Mouse (Mus musculus): ENCODE results near the gene Ddah2. TPM values are rescaled to one million over a fixed set of nuclear protein-coding genes. Genes with fewer than 3 reads are reported as not detected.

Ddah2 gene
- total and polyA plus RNA-seq, 2 experiments from 2014 or later: 204 to 210 TPM

DNA sequence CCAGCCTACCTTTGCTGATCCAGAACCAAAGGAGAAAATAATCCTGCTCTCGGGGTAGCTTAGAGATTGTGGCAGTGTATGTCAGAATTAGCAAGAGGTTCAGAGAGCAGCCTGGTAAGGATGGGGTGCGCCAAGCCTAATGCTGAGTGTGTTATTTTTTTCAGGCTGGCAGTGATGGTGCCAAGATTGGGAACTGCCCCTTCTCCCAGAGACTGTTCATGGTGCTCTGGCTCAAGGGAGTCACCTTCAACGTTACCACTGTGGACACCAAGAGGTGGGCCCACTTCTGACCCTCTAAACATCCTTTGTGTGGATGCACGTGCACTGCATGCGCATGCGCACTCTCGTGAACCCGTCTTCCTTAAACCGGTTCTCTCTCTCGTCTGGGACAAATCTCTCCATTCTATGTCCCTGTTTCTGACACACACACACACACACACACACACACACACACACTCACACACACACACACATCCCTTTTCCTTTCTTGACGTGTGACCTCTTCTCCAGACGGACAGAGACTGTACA, 6.5 kb upstream of the Ddah2 start:
- Histone ChIP-seq H3K9me3 (ENCODE audit: low read length) (no peaks in the 10 kb centered on the region), H3K27ac (ENCODE audit: low read depth, low read length) (peak overlapping the region; percentile 49; the same call in 1 of the 2 replicates), H3K4me2 (ENCODE audit: low read depth, low read length, poor library complexity, severe bottlenecking) (peak overlapping the region; percentile 54; the same call in 1 of the 2 replicates), H3K9ac (replicated peaks; ENCODE audit: low read length, poor library complexity, severe bottlenecking) (no peak overlapping the region), H3K36me3 (ENCODE audit: insufficient read depth, low read length) (no peaks in the 10 kb centered on the region), H3K4me3 (ENCODE audit: low read depth, low read length) (no peak overlapping the region), H3K27me3 (ENCODE audit: insufficient read depth, low read length) (no peaks in the 10 kb centered on the region), H3K4me1 (ENCODE audit: insufficient read depth, low read length) (no peaks in the 10 kb centered on the region)
- ATAC-seq (ENCODE audit: low FRiP score) (no peak), DNase-seq (ENCODE audit: low spot score) (no peak)
- WGBS: 65% methylated on average over 12 of the region's 12 CpGs
- no peak for TF ChIP-seq CTCF (IDR thresholded peaks at IDR 0.05)

GRCm38 (mm10) chr17:35055691-35056495, 2.9 kb upstream of the Ddah2 start:
- 90% methylated on average over 7 of the region's 7 CpGs for WGBS

DNA sequence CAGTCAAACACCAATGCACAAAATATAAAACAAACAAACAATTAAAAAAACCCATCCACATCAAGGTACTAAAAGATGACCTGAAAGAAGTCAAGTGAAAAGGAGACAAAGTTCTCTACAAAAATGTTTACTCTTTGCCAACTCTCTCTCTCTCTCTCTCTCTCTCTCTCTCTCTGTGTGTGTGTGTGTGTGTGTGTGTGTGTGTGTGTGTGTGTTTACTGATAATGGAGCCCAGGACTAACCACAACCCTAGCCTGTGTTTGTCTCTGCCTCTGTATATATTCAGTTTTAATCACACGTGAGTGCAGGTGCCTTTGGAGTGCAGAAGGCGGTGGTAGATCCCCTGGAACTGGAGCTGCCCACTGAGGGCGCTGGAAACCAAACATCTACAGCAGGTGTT, 1.7 kb upstream of the Ddah2 start:
- no peak overlapping the region for H3K4me3 ChIP-seq (ENCODE audit: low read depth, low read length)
- TF ChIP-seq CTCF (IDR thresholded peaks at IDR 0.05): no peak
- no peak for ATAC-seq (ENCODE audit: low FRiP score)
- WGBS: 86% methylated on average over 3 of the region's 3 CpGs
- peaks cover 4% of the 10 kb centered on the region; the same call in 1 of the 2 replicates for H3K4me1 ChIP-seq (ENCODE audit: insufficient read depth, low read length)
- no peaks in the 10 kb centered on the region for H3K27me3 ChIP-seq (ENCODE audit: insufficient read depth, low read length)
- H3K27ac ChIP-seq (ENCODE audit: low read depth, low read length): no peak overlapping the region
- peaks cover 6% of the 10 kb centered on the region; the same call in 1 of the 2 replicates for H3K36me3 ChIP-seq (ENCODE audit: insufficient read depth, low read length)
- DNase-seq (ENCODE audit: low spot score): no peak
- H3K9me3 ChIP-seq (ENCODE audit: low read length): no peaks in the 10 kb centered on the region
- no peak overlapping the region for H3K9ac ChIP-seq (replicated peaks; ENCODE audit: low read length, poor library complexity, severe bottlenecking)
- H3K4me2 ChIP-seq (ENCODE audit: low read depth, low read length, poor library complexity, severe bottlenecking): no peak overlapping the region

More at GRCm38 (mm10) chr17:35055691-35056495, 2.9 kb upstream of the Ddah2 start:
- no peak for DNase-seq (ENCODE audit: low spot score)
- no peak for ATAC-seq (ENCODE audit: low FRiP score)
- no peaks in the 10 kb centered on the region for H3K27me3 ChIP-seq (ENCODE audit: insufficient read depth, low read length)
- no peak overlapping the region for H3K4me2 ChIP-seq (ENCODE audit: low read depth, low read length, poor library complexity, severe bottlenecking)
- no peak overlapping the region for H3K4me3 ChIP-seq (ENCODE audit: low read depth, low read length)
- H3K36me3 ChIP-seq (ENCODE audit: insufficient read depth, low read length): no peaks in the 10 kb centered on the region
- H3K27ac ChIP-seq (ENCODE audit: low read depth, low read length): no peak overlapping the region
- H3K9ac ChIP-seq (replicated peaks; ENCODE audit: low read length, poor library complexity, severe bottlenecking): no peak overlapping the region
- TF ChIP-seq CTCF (IDR thresholded peaks at IDR 0.05): no peak
- peaks cover 4% of the 10 kb centered on the region; the same call in 1 of the 2 replicates for H3K4me1 ChIP-seq (ENCODE audit: insufficient read depth, low read length)
- H3K9me3 ChIP-seq (ENCODE audit: low read length): no peaks in the 10 kb centered on the region

- peak overlapping the region; percentile 72 for H3K4me3 ChIP-seq (ENCODE audit: low read depth, low read length)
- H3K9ac ChIP-seq (replicated peaks; ENCODE audit: low read length, poor library complexity, severe bottlenecking): peak overlapping the region; percentile 76; the same call in 1 of the 2 replicates
- 0 out of 2 replicates have a peak, but pooled peaks cover under 1% of the 10 kb centered on the region for H3K27me3 ChIP-seq (ENCODE audit: insufficient read depth, low read length)
- no peak for ATAC-seq (ENCODE audit: low FRiP score)
- peaks cover 6% of the 10 kb centered on the region; the same call in 1 of the 2 replicates for H3K36me3 ChIP-seq (ENCODE audit: insufficient read depth, low read length)
- H3K27ac ChIP-seq (ENCODE audit: low read depth, low read length): peak overlapping the region; percentile 26; the same call in 1 of the 2 replicates
- no peaks in the 10 kb centered on the region for H3K9me3 ChIP-seq (ENCODE audit: low read length)
- 68% methylated on average over 9 of the region's 9 CpGs for WGBS
- H3K4me2 ChIP-seq (ENCODE audit: low read depth, low read length, poor library complexity, severe bottlenecking): peak overlapping the region; percentile 79
- TF ChIP-seq CTCF (IDR thresholded peaks at IDR 0.05): no peak
- H3K4me1 ChIP-seq (ENCODE audit: insufficient read depth, low read length): peaks cover 4% of the 10 kb centered on the region; the same call in 1 of the 2 replicates
- no peak for DNase-seq (ENCODE audit: low spot score)
Observed at GRCm38 (mm10) chr17:35058316-35058715, 519 bp upstream of the Ddah2 start.

DNA sequence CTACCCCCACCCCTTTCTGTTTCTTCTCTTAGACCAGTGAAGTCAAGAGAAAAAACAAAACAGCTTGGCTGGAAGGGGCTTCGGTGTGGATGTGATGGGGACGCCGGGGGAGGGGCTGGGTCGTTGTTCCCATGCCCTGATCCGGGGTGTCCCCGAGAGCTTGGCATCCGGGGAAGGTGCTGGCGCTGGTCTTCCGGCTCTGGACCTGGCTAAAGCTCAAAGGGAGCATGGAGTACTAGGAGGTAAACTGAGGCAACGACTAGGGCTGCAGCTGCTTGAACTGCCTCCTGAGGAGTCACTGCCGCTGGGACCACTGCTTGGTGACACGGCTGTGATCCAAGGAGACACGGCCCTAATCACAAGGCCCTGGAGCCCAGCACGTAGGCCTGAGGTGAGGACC, 1.2 kb downstream of the Ddah2 start:
- peak overlapping the region; percentile 72 for H3K4me3 ChIP-seq (ENCODE audit: low read depth, low read length)
- H3K9me3 ChIP-seq (ENCODE audit: low read length): no peaks in the 10 kb centered on the region
- H3K27ac ChIP-seq (ENCODE audit: low read depth, low read length): peak overlapping the region; percentile 3; the same call in 1 of the 2 replicates
- peak overlapping the region; percentile 76 for H3K9ac ChIP-seq (replicated peaks; ENCODE audit: low read length, poor library complexity, severe bottlenecking)
- DNase-seq (ENCODE audit: low spot score) (no peak), ATAC-seq (ENCODE audit: low FRiP score) (no peak)
- peaks cover 6% of the 10 kb centered on the region; the same call in 1 of the 2 replicates for H3K36me3 ChIP-seq (ENCODE audit: insufficient read depth, low read length)
- TF ChIP-seq CTCF (IDR thresholded peaks at IDR 0.05): no peak
- H3K27me3 ChIP-seq (ENCODE audit: insufficient read depth, low read length): peaks cover 13% of the 10 kb centered on the region; the same call in 1 of the 2 replicates
- WGBS: 16% methylated on average over 14 of the region's 14 CpGs
- H3K4me1 ChIP-seq (ENCODE audit: insufficient read depth, low read length): peaks cover 4% of the 10 kb centered on the region
- H3K4me2 ChIP-seq (ENCODE audit: low read depth, low read length, poor library complexity, severe bottlenecking): peak overlapping the region; percentile 79

Data from midbrain, postnatal 0 days (tissue).